Mouse (Mus musculus) intestine, embryonic 14.5 days (tissue): ENCODE results near the gene Vmn2r103. TPM values are rescaled to one million over a fixed set of nuclear protein-coding genes. Genes with fewer than 3 reads are reported as not detected.

ENCODE experiments used
- ATAC-seq: fragments of 200-750 bp; cut with Nextera tagmentation; replicated peaks from 2 replicates; pipeline ENCODE4 v1.8.0; 2017; ENCODE audit warnings: low read depth, moderate number of reproducible peaks, moderate TSS enrichment, moderate library complexity; ENCODE audit not compliant: low FRiP score, low TSS enrichment
- DNase-seq: peaks from one replicate; pipeline ENCODE4 v3.0.0-alpha.2; 2018; ENCODE audit warnings: low spot score
- H3K27ac ChIP-seq: fragments of 300-500 bp; sonication (generic); 2 replicates; pipeline ENCODE4 v1.5.1; 2014; ENCODE audit warnings: low read depth, mild to moderate bottlenecking, control low read depth
- H3K27me3 ChIP-seq: fragments of 300-500 bp; sonication (generic); replicated peaks from 2 replicates; pipeline ENCODE4 v1.6.1; 2014; ENCODE audit warnings: low read length, control low read depth; ENCODE audit not compliant: control insufficient read depth, insufficient read depth
- H3K36me3 ChIP-seq: fragments of 300-500 bp; sonication (generic); 2 replicates; pipeline ENCODE4 v1.6.1; 2014; ENCODE audit warnings: low read length, control low read depth; ENCODE audit not compliant: control insufficient read depth, insufficient read depth
- H3K4me1 ChIP-seq: fragments of 300-500 bp; sonication (generic); replicated peaks from 2 replicates; pipeline ENCODE4 v1.6.1; 2014; ENCODE audit warnings: low read length, control low read depth, mixed read lengths; ENCODE audit not compliant: control insufficient read depth, insufficient read depth
- H3K4me2 ChIP-seq: fragments of 300-500 bp; sonication (generic); 2 replicates; pipeline ENCODE4 v1.6.1; 2014; ENCODE audit warnings: low read length
- H3K4me3 ChIP-seq: fragments of 300-500 bp; sonication (generic); 2 replicates; pipeline ENCODE4 v1.5.1; 2014; ENCODE audit warnings: low read depth, low read length, control low read depth, mixed read lengths
- H3K9ac ChIP-seq: fragments of 300-500 bp; sonication (generic); 2 replicates; pipeline ENCODE4 v1.6.1; 2014; ENCODE audit warnings: mild to moderate bottlenecking, low read length
- H3K9me3 ChIP-seq: fragments of 300-500 bp; sonication (generic); 2 replicates; pipeline ENCODE4 v1.6.1; 2016; ENCODE audit warnings: low read length, control low read depth; ENCODE audit not compliant: control insufficient read depth
- WGBS: fragments of 180-500 bp; shearing (Covaris S2); extraction: QIAGEN DNeasy Blood & Tissue Kit; methylation state at CpG from one replicate; pipeline ENCODE4 v1.1.7; 2014; 5-methylcytosine and 5-hydroxymethylcytosine counted together
- polyA plus RNA-seq: library from polyadenylated mRNA; unstranded; fragments of >200 nt; fragmentation: Nextera tagmentation; extraction: Ambion mirVana; gene quantifications from 2 replicates; pipeline ENCODE4 v1.2.1, GENCODE M21; 2014

Vmn2r103 gene
- polyA plus RNA-seq = not detected in 2 replicates

- Histone ChIP-seq H3K4me3 (no peak within 1 kb of the TSS), H3K4me1 (no peaks in the 10 kb centered on the region), H3K36me3 (no peaks in the 10 kb centered on the region), H3K4me2 (no peak within 1 kb of the TSS), H3K9me3 (no peaks in the 10 kb centered on the region), H3K9ac (no peak within 1 kb of the TSS), H3K27ac (no peak within 1 kb of the TSS), H3K27me3 (no peaks in the 10 kb centered on the region)
- no peak for DNase-seq
- ATAC-seq = no peak
- 59% methylated on average over 4 of the region's 4 CpGs for WGBS
These were observed at the start of gene Vmn2r103 for GRCm38 (mm10) chr17:19773063-19773462. Vmn2r103 (plus strand) TSS chr17:19773363.

- Histone ChIP-seq H3K4me2 (no peak overlapping the region), H3K27me3 (no peaks in the 10 kb centered on the region), H3K9me3 (no peaks in the 10 kb centered on the region), H3K4me3 (no peak overlapping the region), H3K9ac (no peak overlapping the region), H3K4me1 (no peaks in the 10 kb centered on the region), H3K36me3 (no peaks in the 10 kb centered on the region), H3K27ac (no peak overlapping the region)
- WGBS = 89% methylated on average over 4 of the region's 4 CpGs
- ATAC-seq = no peak
- DNase-seq = no peak
These were observed 5.8 kb downstream of the Vmn2r103 start for GRCm38 (mm10) chr17:19778994-19779393.

DNA sequence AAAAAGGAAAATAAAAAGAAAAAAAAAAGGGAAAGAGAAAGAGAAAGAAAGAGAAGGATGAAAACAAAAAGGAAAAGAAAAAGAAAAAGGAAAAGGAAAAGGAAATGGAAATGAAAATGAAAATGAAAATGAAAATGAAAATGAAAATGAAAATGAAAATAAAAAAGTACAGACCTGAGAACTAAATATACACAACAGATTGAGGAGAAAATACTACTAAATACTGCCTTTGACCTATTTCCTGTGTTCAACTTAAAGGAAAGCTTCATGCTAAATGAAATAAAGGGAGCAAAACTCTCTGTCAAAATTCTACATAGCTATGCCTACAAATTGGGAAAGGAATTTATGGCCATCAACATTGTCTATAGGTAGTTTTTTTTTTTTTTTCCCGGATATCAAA lies 16.1 kb downstream of the Vmn2r103 start:
- Histone ChIP-seq H3K9me3 (no peaks in the 10 kb centered on the region), H3K4me3 (no peak overlapping the region), H3K4me2 (no peak overlapping the region), H3K9ac (no peak overlapping the region), H3K27me3 (no peaks in the 10 kb centered on the region), H3K4me1 (no peaks in the 10 kb centered on the region), H3K36me3 (no peaks in the 10 kb centered on the region), H3K27ac (no peak overlapping the region)
- 79% methylated on average over 1 of the region's 1 CpGs for WGBS
- ATAC-seq (no peak), DNase-seq (no peak)

Other genes starting within 250 kb of the Vmn2r103 start
- not detected in 2 replicates for gene Vmn2r101, start 196.1 kb upstream of the Vmn2r103 start, polyA plus RNA-seq
- gene Vmn2r102, start 113.0 kb upstream of the Vmn2r103 start, polyA plus RNA-seq = not detected in 2 replicates